Mouse (Mus musculus) spleen, adult 2 months (tissue): ENCODE measurements around the gene Znrf4.

Experiments used
- CTCF ChIP-seq: fragments of 200-500 bp; IDR thresholded peaks from 2 replicates; pipeline ENCODE4 v1.5.1; 2011; ENCODE audit warnings: mild to moderate bottlenecking, inconsistent platforms; ENCODE audit not compliant: insufficient read depth, insufficient read length, insufficient replicate concordance; ENCODE audit errors: extremely low read depth
- POLR2A ChIP-seq: fragments of 200-500 bp; IDR thresholded peaks from 2 replicates; pipeline ENCODE4 v1.6.1; 2011; ENCODE audit warnings: low read depth, low read length, inconsistent platforms

DNA sequence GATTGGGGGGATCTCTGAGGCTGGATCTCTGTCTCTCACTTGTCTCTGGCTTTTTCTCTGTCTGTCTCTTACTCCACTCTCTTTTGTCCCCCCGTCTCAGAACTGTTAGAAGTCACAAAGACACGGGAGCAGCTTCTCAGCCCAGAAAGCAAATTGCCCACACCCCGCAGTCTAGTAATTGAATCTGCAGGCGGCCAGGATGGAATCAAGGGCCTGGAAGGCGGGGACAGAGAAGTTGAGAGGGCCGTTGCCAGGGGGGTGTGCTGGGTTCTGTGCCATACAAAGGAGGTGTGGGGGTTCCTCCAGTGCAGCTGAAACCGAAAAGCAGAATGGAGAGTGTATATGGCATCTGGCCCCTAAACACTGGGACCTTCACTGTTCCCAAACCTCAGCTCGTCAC is 30.5 kb upstream of the Znrf4 start:
- no peak for TF ChIP-seq CTCF
- no peak for TF ChIP-seq POLR2A
